9 mouse cellular contexts compared by ENCODE assay signal in genomic region chr2:163716448-163716847, GRCm38 (mm10). TPM values are rescaled to one million over a fixed set of nuclear protein-coding genes. Genes with fewer than 3 reads are reported as not detected.
DNase-seq lines count a peak whose midpoint lies in the region; ATAC-seq lines count a peak whose summit lies in the region.
"Had no signal": no experiment of that assay in that cellular context is flagged by ENCODE, and none has a peak within 500 bp of the region (broad histone marks: within the 10 kb centered on the region; RNA-seq: fewer than 3 reads in every experiment).

No protein-coding gene starts in this region.

- 30% methylated on average over 8 of the region's 8 CpGs for WGBS in neural tube, embryonic 11.5 days
- 50% methylated on average over 8 of the region's 8 CpGs for WGBS in intestine, embryonic 16.5 days

- no peaks in the 10 kb centered on the region for H3K36me3 ChIP-seq in neural tube, embryonic 11.5 days (ENCODE audit: control insufficient read depth, insufficient read depth, low read length)
- no peaks in the 10 kb centered on the region for H3K36me3 ChIP-seq in intestine, embryonic 16.5 days (ENCODE audit: control insufficient read depth, insufficient read depth, low read length)
- peaks cover 3% of the 10 kb centered on the region; the same call in 1 of the 2 replicates for H3K36me3 ChIP-seq in splenic B cell, adult 2 months (ENCODE audit: control insufficient read depth, insufficient read depth, low read length, poor library complexity, severe bottlenecking)

- no peaks in the 10 kb centered on the region for H3K27me3 ChIP-seq in neural tube, embryonic 11.5 days (ENCODE audit: control insufficient read depth, insufficient read depth, low read length)
- H3K27me3 ChIP-seq in intestine, embryonic 16.5 days (replicated peaks; ENCODE audit: control insufficient read depth, insufficient read depth, low read length): no peaks in the 10 kb centered on the region
- H3K27me3 ChIP-seq in splenic B cell, adult 2 months (ENCODE audit: control insufficient read depth, insufficient read depth, low read length, poor library complexity, severe bottlenecking): no peaks in the 10 kb centered on the region

- no peak overlapping the region for H3K9ac ChIP-seq in neural tube, embryonic 11.5 days (ENCODE audit: low read length)
- no peak overlapping the region for H3K9ac ChIP-seq in intestine, embryonic 16.5 days (ENCODE audit: low read depth, low read length)

- DNase-seq in heart, adult 18-20 months: peak; percentile 56 to 76
- DNase-seq in heart, postnatal 25 days (ENCODE audit: low spot score): no peak
- DNase-seq in neural tube, embryonic 11.5 days (ENCODE audit: low spot score): no peak
- no peak for DNase-seq in neural tube, embryonic 10.5 days (ENCODE audit: extremely low spot score, low spot score)
- DNase-seq in splenic B cell, adult 2 months (ENCODE audit: low read depth, low spot score): peak; percentile 46
- DNase-seq in urinary bladder, postnatal 14 days (ENCODE audit: low spot score): no peak
- DNase-seq: kidney, postnatal 25 days had no signal

- no peak overlapping the region for H3K4me2 ChIP-seq in neural tube, embryonic 11.5 days (ENCODE audit: low read depth)
- no peak overlapping the region for H3K4me2 ChIP-seq in intestine, embryonic 16.5 days (ENCODE audit: low read depth, low read length)

- ATAC-seq in neural tube, embryonic 11.5 days (ENCODE audit: insufficient read depth, low FRiP score, low TSS enrichment): 0 out of 2 replicates have a peak, but pooled peaks have one; percentile 20
- ATAC-seq in intestine, embryonic 16.5 days: 0 out of 2 replicates have a peak, but pooled peaks have one; percentile 9
- ATAC-seq in megakaryocyte progenitor cell, adult 5-6 weeks (replicated peaks; ENCODE audit: poor library complexity): no peak; the same call in 1 of the 2 replicates

- H3K9me3 ChIP-seq in neural tube, embryonic 11.5 days (ENCODE audit: control insufficient read depth, low read length): no peaks in the 10 kb centered on the region
- no peaks in the 10 kb centered on the region for H3K9me3 ChIP-seq in intestine, embryonic 16.5 days (ENCODE audit: control insufficient read depth, low read length)

- no peak overlapping the region for H3K4me3 ChIP-seq in neural tube, embryonic 11.5 days (ENCODE audit: low read depth, low read length)
- H3K4me3 ChIP-seq in intestine, embryonic 16.5 days (ENCODE audit: low read length): no peak overlapping the region

- no peak overlapping the region for H3K27ac ChIP-seq in neural tube, embryonic 11.5 days (ENCODE audit: low read depth, low read length)
- H3K27ac ChIP-seq in intestine, embryonic 16.5 days (ENCODE audit: low read length): peak overlapping the region; percentile 53

- intact Hi-C loops in heart, postnatal 25 days (cut with DNase I): no loop called here

- peaks cover 5% of the 10 kb centered on the region for H3K4me1 ChIP-seq in neural tube, embryonic 11.5 days (ENCODE audit: control insufficient read depth, insufficient read depth, low read length)
- H3K4me1 ChIP-seq in intestine, embryonic 16.5 days (ENCODE audit: control insufficient read depth, insufficient read depth, low read length): peaks cover 27% of the 10 kb centered on the region

RNA-seq across cellular contexts. Expression of gene Ada, which starts 33.6 kb away (rescaled TPM):
- total RNA-seq in heart, adult 18-20 months (2021): 1 to 10 TPM; 1.1 to 1.3 TPM
- under 1 TPM; 0.39 to 0.68 TPM for total RNA-seq in heart, postnatal 25 days (2021)
- polyA plus RNA-seq in neural tube, embryonic 11.5 days (2014; fragmentation: Nextera tagmentation; extraction: Ambion mirVana): 5.1 and 8.6 TPM in 2 replicates
- polyA plus RNA-seq in intestine, embryonic 16.5 days (2015; fragmentation: Nextera tagmentation; extraction: Ambion mirVana): 5.8 and 7.4 TPM in 2 replicates
- total RNA-seq in megakaryocyte progenitor cell, adult 5-6 weeks (2015): 13.4 TPM in 2 replicates
- 17.5 and 20.2 TPM in 2 replicates for total RNA-seq in megakaryocyte progenitor cell, adult 5-6 weeks (2017)

RNA-seq across cellular contexts. Expression of gene Pkig, which starts 58.3 kb away (rescaled TPM):
- total RNA-seq in heart, adult 18-20 months (2021): 100 to 1,000 TPM; 219 to 232 TPM
- total RNA-seq in heart, postnatal 25 days (2021): 100 to 1,000 TPM; 211 to 235 TPM
- 130 and 134 TPM in 2 replicates for polyA plus RNA-seq in neural tube, embryonic 11.5 days (2014; fragmentation: Nextera tagmentation; extraction: Ambion mirVana)
- polyA plus RNA-seq in intestine, embryonic 16.5 days (2015; fragmentation: Nextera tagmentation; extraction: Ambion mirVana): 115 and 122 TPM in 2 replicates
- total RNA-seq in megakaryocyte progenitor cell, adult 5-6 weeks (2015): 50.8 and 54.4 TPM in 2 replicates
- total RNA-seq in megakaryocyte progenitor cell, adult 5-6 weeks (2017): 52.9 and 56.3 TPM in 2 replicates

Comparison
In these comparisons a context has a peak if more than half of its experiments do, and no peak if none do; other contexts are left out.
1. DNase-seq: peak in heart, adult 18-20 months (2 of 2) and splenic B cell, adult 2 months (single experiment); none in heart, postnatal 25 days (single experiment), neural tube, embryonic 11.5 days (single experiment), neural tube, embryonic 10.5 days (single experiment) and urinary bladder, postnatal 14 days (single experiment).
2. RNA of gene Ada, which starts 33.6 kb away (total RNA-seq): 13.4 to 20.2 TPM in megakaryocyte progenitor cell, adult 5-6 weeks; 1.1 to 1.3 TPM in heart, adult 18-20 months and 0.39 to 0.68 TPM in heart, postnatal 25 days; every median in the first group is over 4 times any median in the second.